Mouse (Mus musculus): ENCODE data around the gene Aass. TPM values are rescaled to one million over a fixed set of nuclear protein-coding genes. Genes with fewer than 3 reads are reported as not detected.

Aass gene
- total RNA-seq, 2 experiments from 2014 or later = not detected

- no peak for ATAC-seq (replicated peaks; ENCODE audit: low FRiP score, low TSS enrichment, poor library complexity, severe bottlenecking)
These were observed 54.5 kb downstream of the Aass start for GRCm38 (mm10) chr6:23078273-23078672.

- no peak for ATAC-seq (replicated peaks; ENCODE audit: low FRiP score, low TSS enrichment, poor library complexity, severe bottlenecking)
These were observed 56.7 kb downstream of the Aass start for GRCm38 (mm10) chr6:23076060-23076459.

- ATAC-seq (replicated peaks; ENCODE audit: low FRiP score, low TSS enrichment, poor library complexity, severe bottlenecking) = no peak
These were observed 77.1 kb downstream of the Aass start for GRCm38 (mm10) chr6:23055734-23056133.

- no peak for ATAC-seq (replicated peaks; ENCODE audit: low FRiP score, low TSS enrichment, poor library complexity, severe bottlenecking)
These were observed 84.0 kb downstream of the Aass start for GRCm38 (mm10) chr6:23048836-23049235.

- ATAC-seq (replicated peaks; ENCODE audit: low FRiP score, low TSS enrichment, poor library complexity, severe bottlenecking) = no peak
These were observed 104.5 kb downstream of the Aass start for GRCm38 (mm10) chr6:23028251-23028650.

Other genes with a start within 250 kb of the Aass start
- gene Fezf1, start 115.4 kb upstream of the Aass start, total RNA-seq (2014; fragmentation: Nextera tagmentation) = not detected in 2 replicates
- not detected in 2 replicates for gene Fezf1, start 115.4 kb upstream of the Aass start, total RNA-seq (2017)

Measured in megakaryocyte-erythroid progenitor cell, adult 5-6 weeks (primary cell).